Mouse (Mus musculus) neural tube, embryonic 14.5 days (tissue): ENCODE measurements at regions not wholly inside any gene's neighbourhood (a gene's known extent, or its start where the extent isn't known, plus 50 kb on each side); places are given as distances from the start of the nearest gene placed in this dataset.

Experiments
- ATAC-seq: fragments of 200-750 bp; cut with Nextera tagmentation; 2 replicates; pipeline ENCODE4 v1.8.0; 2017; ENCODE audit warnings: low read depth, mild to moderate bottlenecking, moderate TSS enrichment, moderate library complexity
- H3K27ac ChIP-seq: fragments of 300-500 bp; sonication (generic); 2 replicates; pipeline ENCODE4 v1.5.1; 2014; ENCODE audit warnings: low read depth, mild to moderate bottlenecking, control low read depth, low read length, moderate library complexity, mixed read lengths
- H3K27me3 ChIP-seq: fragments of 300-500 bp; sonication (generic); 2 replicates; pipeline ENCODE4 v1.6.1; 2014; ENCODE audit warnings: low read length; ENCODE audit not compliant: control insufficient read depth, insufficient read depth
- H3K36me3 ChIP-seq: fragments of 300-500 bp; sonication (generic); 2 replicates; pipeline ENCODE4 v1.6.1; 2014; ENCODE audit warnings: low read length, mixed read lengths; ENCODE audit not compliant: control insufficient read depth, insufficient read depth
- H3K4me1 ChIP-seq: fragments of 300-500 bp; sonication (generic); 2 replicates; pipeline ENCODE4 v1.6.1; 2014; ENCODE audit warnings: low read length; ENCODE audit not compliant: control insufficient read depth, insufficient read depth
- H3K4me2 ChIP-seq: fragments of 300-500 bp; sonication (generic); 2 replicates; pipeline ENCODE4 v1.6.1; 2014; ENCODE audit warnings: mild to moderate bottlenecking, low read depth, low read length, control low read depth
- H3K4me3 ChIP-seq: fragments of 300-500 bp; sonication (generic); 2 replicates; pipeline ENCODE4 v1.5.1; 2014; ENCODE audit warnings: low read depth, low read length, control low read depth, mixed read lengths
- H3K9ac ChIP-seq: fragments of 300-500 bp; sonication (generic); replicated peaks from 2 replicates; pipeline ENCODE4 v1.6.1; 2014; ENCODE audit warnings: low read depth, mild to moderate bottlenecking, control low read depth, low read length, mixed read lengths
- H3K9me3 ChIP-seq: fragments of 300-500 bp; sonication (generic); 2 replicates; pipeline ENCODE4 v1.6.1; 2016; ENCODE audit warnings: low read length; ENCODE audit not compliant: control insufficient read depth
- WGBS: fragments of 180-500 bp; shearing (Covaris S2); extraction: QIAGEN DNeasy Blood & Tissue Kit; methylation state at CpG from one replicate; pipeline ENCODE4 v1.1.7; 2014; 5-methylcytosine and 5-hydroxymethylcytosine counted together

DNA sequence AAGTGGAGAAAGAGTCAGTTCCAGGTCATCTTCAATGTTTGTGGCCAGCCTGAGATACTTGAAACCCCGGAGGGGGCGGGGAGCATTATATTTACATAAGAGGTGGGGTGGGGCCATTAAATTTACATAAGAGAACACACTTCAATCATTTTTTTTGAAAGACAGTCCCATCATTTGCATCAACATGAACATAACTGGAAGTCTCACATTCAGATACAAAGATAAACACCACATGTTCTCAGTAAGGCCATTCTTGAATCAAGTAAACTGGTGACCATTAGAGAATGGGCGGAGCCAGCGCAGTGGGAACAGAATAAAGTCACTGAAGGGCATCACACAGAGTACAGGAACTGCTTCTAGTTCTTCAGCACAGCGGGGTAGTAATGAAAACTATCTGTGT lies 137.2 kb downstream of the Atp23 start:
- Histone ChIP-seq H3K4me1 (no peaks in the 10 kb centered on the region), H3K27ac (no peak overlapping the region), H3K4me3 (no peak overlapping the region), H3K36me3 (no peaks in the 10 kb centered on the region), H3K4me2 (no peak overlapping the region), H3K9me3 (no peaks in the 10 kb centered on the region), H3K27me3 (no peaks in the 10 kb centered on the region), H3K9ac (no peak overlapping the region)
- WGBS, result 77% methylated on average over 5 of the region's 5 CpGs
- no peak for ATAC-seq

GRCm38 (mm10) chr10:126758682-126759081 lies 142.5 kb downstream of the Atp23 start:
- Histone ChIP-seq H3K9ac (no peak overlapping the region), H3K9me3 (no peaks in the 10 kb centered on the region), H3K36me3 (no peaks in the 10 kb centered on the region), H3K27ac (no peak overlapping the region), H3K4me1 (peaks cover 4% of the 10 kb centered on the region; the same call in 1 of the 2 replicates), H3K27me3 (no peaks in the 10 kb centered on the region), H3K4me3 (no peak overlapping the region), H3K4me2 (no peak overlapping the region)
- no peak for ATAC-seq
- 92% methylated on average over 7 of the region's 7 CpGs for WGBS

GRCm38 (mm10) chr10:126753201-126753600 lies 148.0 kb downstream of the Atp23 start:
- Histone ChIP-seq H3K27ac (no peak overlapping the region), H3K4me2 (no peak overlapping the region), H3K4me1 (peaks cover 11% of the 10 kb centered on the region; the same call in 1 of the 2 replicates), H3K4me3 (no peak overlapping the region), H3K27me3 (no peaks in the 10 kb centered on the region), H3K36me3 (no peaks in the 10 kb centered on the region), H3K9ac (no peak overlapping the region), H3K9me3 (no peaks in the 10 kb centered on the region)
- WGBS, result 77% methylated on average over 6 of the region's 6 CpGs
- ATAC-seq, result no peak

DNA sequence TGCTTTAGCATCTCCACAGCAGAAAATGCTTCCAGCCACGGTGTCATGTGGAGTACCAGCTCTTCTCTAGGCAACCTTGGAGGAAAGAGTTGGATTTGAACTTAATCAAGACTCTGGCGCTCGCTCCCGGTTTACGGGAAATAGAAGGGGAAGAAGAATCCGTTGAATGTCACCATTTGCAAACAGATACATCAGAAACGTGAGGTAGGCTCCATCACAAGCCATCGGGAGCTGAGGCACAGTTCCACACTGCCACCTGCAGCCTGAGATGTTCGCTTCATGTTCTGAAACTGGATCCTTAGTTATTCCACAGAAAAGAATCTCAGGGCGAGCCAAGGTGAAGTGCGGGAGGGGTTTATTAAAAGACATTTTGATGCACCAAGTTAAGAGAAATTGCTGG lies 148.5 kb downstream of the Atp23 start:
- Histone ChIP-seq H3K4me1 (peaks cover 11% of the 10 kb centered on the region; the same call in 1 of the 2 replicates), H3K27ac (no peak overlapping the region), H3K4me2 (no peak overlapping the region), H3K9me3 (no peaks in the 10 kb centered on the region), H3K4me3 (no peak overlapping the region), H3K27me3 (no peaks in the 10 kb centered on the region), H3K36me3 (no peaks in the 10 kb centered on the region), H3K9ac (no peak overlapping the region)
- ATAC-seq, result no peak
- 64% methylated on average over 11 of the region's 11 CpGs for WGBS

- H3K4me3 ChIP-seq, result no peak overlapping the region
- peak; percentile 66 for ATAC-seq
- H3K9me3 ChIP-seq, result no peaks in the 10 kb centered on the region
- WGBS, result 15% methylated on average over 17 of the region's 17 CpGs
- H3K4me2 ChIP-seq, result no peak overlapping the region; the same call in 1 of the 2 replicates
- H3K4me1 ChIP-seq, result peaks cover 7% of the 10 kb centered on the region; the same call in 1 of the 2 replicates
- H3K27ac ChIP-seq, result no peak overlapping the region
- H3K27me3 ChIP-seq, result no peaks in the 10 kb centered on the region
- no peak overlapping the region for H3K9ac ChIP-seq
- no peaks in the 10 kb centered on the region for H3K36me3 ChIP-seq
Measured at GRCm38 (mm10) chr10:126748696-126749466, 152.3 kb downstream of the Atp23 start.

DNA sequence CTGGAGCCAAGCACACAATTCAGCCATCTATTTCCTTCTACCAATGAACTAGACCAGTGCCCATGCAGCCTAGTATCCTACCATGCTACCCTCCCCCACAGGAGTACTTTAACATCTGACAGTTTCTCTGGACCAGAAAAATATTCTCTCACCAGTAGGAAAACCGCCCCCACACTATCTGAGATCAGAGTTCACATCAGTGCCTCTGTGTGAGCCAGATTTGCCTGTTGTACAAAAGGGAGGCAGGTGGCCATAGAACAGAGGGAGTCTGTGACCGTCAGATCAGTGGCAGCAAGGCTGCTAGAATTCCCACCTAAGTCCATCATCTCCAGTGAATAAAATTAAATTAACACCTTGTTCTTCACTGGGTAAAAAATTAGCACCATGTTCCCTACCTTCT lies 166.5 kb downstream of the Atp23 start:
- Histone ChIP-seq H3K4me1 (no peaks in the 10 kb centered on the region), H3K4me3 (no peak overlapping the region), H3K9ac (no peak overlapping the region), H3K27ac (no peak overlapping the region), H3K27me3 (no peaks in the 10 kb centered on the region), H3K36me3 (no peaks in the 10 kb centered on the region), H3K4me2 (no peak overlapping the region), H3K9me3 (no peaks in the 10 kb centered on the region)
- no peak for ATAC-seq
- 77% methylated on average over 2 of the region's 2 CpGs for WGBS

DNA sequence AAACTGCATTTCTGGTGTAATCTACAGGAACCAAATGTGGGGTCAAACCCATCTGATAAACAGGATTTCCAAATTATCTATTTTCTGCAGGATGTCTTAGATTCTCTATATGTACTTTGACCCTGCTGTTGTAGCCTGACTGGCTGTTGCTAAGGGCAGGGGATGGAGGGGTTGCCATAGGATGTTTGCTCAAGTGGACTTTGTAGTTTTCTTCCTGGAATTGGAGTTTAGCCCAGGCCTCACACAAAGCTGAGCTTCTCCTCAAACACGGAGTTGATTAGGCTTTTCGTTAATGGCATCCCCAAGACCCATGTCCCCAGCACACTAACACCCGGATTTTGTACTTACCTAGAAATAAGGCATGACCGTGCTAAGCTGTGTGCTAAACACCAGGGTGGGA lies 173.3 kb downstream of the Atp23 start:
- no peaks in the 10 kb centered on the region for H3K4me1 ChIP-seq
- H3K4me2 ChIP-seq, result no peak overlapping the region
- no peak overlapping the region for H3K4me3 ChIP-seq
- H3K9me3 ChIP-seq, result no peaks in the 10 kb centered on the region
- ATAC-seq, result no peak
- 91% methylated on average over 4 of the region's 4 CpGs for WGBS
- no peak overlapping the region for H3K9ac ChIP-seq
- H3K27ac ChIP-seq, result no peak overlapping the region
- no peaks in the 10 kb centered on the region for H3K27me3 ChIP-seq
- no peaks in the 10 kb centered on the region for H3K36me3 ChIP-seq

DNA sequence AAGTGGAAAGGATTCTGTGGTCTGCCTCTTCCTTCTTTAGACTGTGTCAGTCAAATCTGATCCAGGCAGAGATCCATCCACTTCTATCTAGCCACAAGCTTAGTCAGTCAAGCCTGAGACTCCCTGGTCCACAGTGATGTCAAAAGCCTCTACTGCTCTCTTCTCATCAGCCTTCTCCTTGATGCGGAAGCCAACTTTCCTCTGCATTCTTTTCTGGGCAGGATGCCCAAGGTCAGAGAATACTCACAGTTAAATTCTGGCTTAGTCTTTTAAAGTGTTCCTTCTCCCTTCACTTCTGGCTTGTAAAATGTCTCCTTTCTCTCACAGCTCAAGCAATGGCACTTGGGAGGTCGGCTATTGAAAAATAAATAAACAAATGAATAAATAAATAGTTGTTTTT lies 183.2 kb downstream of the Atp23 start:
- Histone ChIP-seq H3K9me3 (no peaks in the 10 kb centered on the region), H3K27ac (no peak overlapping the region), H3K9ac (no peak overlapping the region), H3K36me3 (no peaks in the 10 kb centered on the region), H3K4me1 (no peaks in the 10 kb centered on the region), H3K27me3 (no peaks in the 10 kb centered on the region), H3K4me3 (no peak overlapping the region), H3K4me2 (no peak overlapping the region)
- no peak for ATAC-seq
- 69% methylated on average over 2 of the region's 2 CpGs for WGBS

DNA sequence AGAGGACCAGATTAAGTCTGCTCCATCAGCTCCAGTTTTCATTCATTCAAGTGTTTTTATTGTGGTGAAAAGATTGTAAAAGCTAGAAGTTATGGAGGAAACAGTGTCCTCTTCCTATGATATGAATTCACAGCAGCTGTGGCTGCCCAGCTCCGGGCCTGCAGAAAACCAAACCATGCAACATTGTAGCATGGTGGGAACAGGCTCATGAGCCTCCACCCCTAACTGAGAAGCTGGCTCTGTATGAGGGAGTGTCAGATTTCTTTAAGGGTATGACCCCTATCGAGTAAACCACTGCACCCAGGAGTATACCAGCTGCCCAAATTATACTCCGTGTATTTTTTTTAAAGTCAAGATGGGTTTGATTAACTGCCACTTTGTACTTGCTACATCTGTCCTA lies 189.4 kb downstream of the Atp23 start:
- no peaks in the 10 kb centered on the region for H3K9me3 ChIP-seq
- ATAC-seq, result no peak
- no peaks in the 10 kb centered on the region for H3K27me3 ChIP-seq
- no peaks in the 10 kb centered on the region for H3K36me3 ChIP-seq
- no peak overlapping the region for H3K4me2 ChIP-seq
- no peak overlapping the region for H3K4me3 ChIP-seq
- WGBS, result 55% methylated on average over 3 of the region's 3 CpGs
- no peaks in the 10 kb centered on the region for H3K4me1 ChIP-seq
- no peak overlapping the region for H3K27ac ChIP-seq
- no peak overlapping the region for H3K9ac ChIP-seq
